Mouse (Mus musculus) CH12.LX (cell line): ENCODE data around the gene Ly6g6e.

Experiments
- CTCF ChIP-seq, 2 experiments: IDR thresholded peaks in 1 of 2; conservative IDR thresholded peaks in 1 of 2; 2 replicates each; pipeline ENCODE4 v1.5.1; 2011 to 2012; ENCODE audit warnings: low read depth in 2 of 2, low read length in 2 of 2, improper control_type of control experiment in 1 of 2, inconsistent platforms in 1 of 2, mild to moderate bottlenecking in 1 of 2, moderate library complexity in 1 of 2
- EP300 ChIP-seq: IDR thresholded peaks from 2 replicates; pipeline ENCODE4 v1.6.1; 2011; ENCODE audit warnings: low read length, improper control_type of control experiment
- MEF2A ChIP-seq: IDR thresholded peaks from 2 replicates; pipeline ENCODE4 v1.6.1; 2014; ENCODE audit warnings: low read depth, mild to moderate bottlenecking, inconsistent platforms, low read length, improper control_type of control experiment, borderline replicate concordance
- POLR2A ChIP-seq: IDR thresholded peaks from 2 replicates; pipeline ENCODE4 v1.6.1; 2011; ENCODE audit warnings: low read depth, mild to moderate bottlenecking, improper control_type of control experiment, low read length
- USF1 ChIP-seq: IDR thresholded peaks from 2 replicates; pipeline ENCODE4 v1.6.1; 2014; ENCODE audit warnings: low read depth, mild to moderate bottlenecking, inconsistent platforms, low read length, improper control_type of control experiment
- ZMIZ1 ChIP-seq: IDR thresholded peaks from 2 replicates; pipeline ENCODE4 v1.6.1; 2012; ENCODE audit warnings: low read depth, mild to moderate bottlenecking, inconsistent platforms, low read length, improper control_type of control experiment
- ZNF384 ChIP-seq: IDR thresholded peaks from 2 replicates; pipeline ENCODE4 v1.6.1; 2012; ENCODE audit warnings: low read depth, low read length, improper control_type of control experiment, inconsistent platforms

- TF ChIP-seq CTCF (conservative IDR thresholded peaks at IDR 0.05 in 1 of 2, IDR thresholded peaks at IDR 0.05 in 1 of 2; ENCODE audit: low read depth in 2 of 2, low read length in 2 of 2): no peak
- no peak for TF ChIP-seq MEF2A
- no peak for TF ChIP-seq EP300
- no peak for TF ChIP-seq POLR2A
- TF ChIP-seq ZNF384: no peak
- TF ChIP-seq ZMIZ1: no peak
- no peak for TF ChIP-seq USF1
These were observed 45.4 kb upstream of the Ly6g6e start for GRCm38 (mm10) chr17:35031272-35031671.
